Mouse (Mus musculus) macrophage (primary cell): ENCODE data around the gene Ugt1a1. TPM values are rescaled to one million over a fixed set of nuclear protein-coding genes. Genes with fewer than 3 reads are reported as not detected.

Source experiments
- H3K27ac ChIP-seq: fragments of 350-480 bp; formaldehyde crosslinking; 2 replicates; pipeline ENCODE4 v1.9.0; 2021
- H3K36me3 ChIP-seq: fragments of 350-480 bp; formaldehyde crosslinking; 2 replicates; pipeline ENCODE4 v1.9.0; 2021; ENCODE audit errors: inconsistent target
- H3K4me3 ChIP-seq: fragments of 350-480 bp; formaldehyde crosslinking; 2 replicates; pipeline ENCODE4 v1.9.0; 2021; ENCODE audit errors: inconsistent target
- H3K79me2 ChIP-seq: fragments of 350-480 bp; formaldehyde crosslinking; 2 replicates; pipeline ENCODE4 v1.9.0; 2021; ENCODE audit errors: inconsistent target
- WGBS: methylation state at CpG from one replicate; pipeline ENCODE4 v1.1.7; 2026; ENCODE audit warnings: inconsistent platforms; ENCODE audit not compliant: missing documents; 5-methylcytosine and 5-hydroxymethylcytosine counted together
- polyA plus RNA-seq: library from polyadenylated mRNA; stranded (reverse); fragments of 250-400 nt; gene quantifications from 3 replicates; pipeline ENCODE4 v1.2.4, GENCODE M21; 2018; ENCODE audit warnings: inconsistent platforms

Ugt1a1 gene
- polyA plus RNA-seq, 1 experiment from 2014 or later: not detected

DNA sequence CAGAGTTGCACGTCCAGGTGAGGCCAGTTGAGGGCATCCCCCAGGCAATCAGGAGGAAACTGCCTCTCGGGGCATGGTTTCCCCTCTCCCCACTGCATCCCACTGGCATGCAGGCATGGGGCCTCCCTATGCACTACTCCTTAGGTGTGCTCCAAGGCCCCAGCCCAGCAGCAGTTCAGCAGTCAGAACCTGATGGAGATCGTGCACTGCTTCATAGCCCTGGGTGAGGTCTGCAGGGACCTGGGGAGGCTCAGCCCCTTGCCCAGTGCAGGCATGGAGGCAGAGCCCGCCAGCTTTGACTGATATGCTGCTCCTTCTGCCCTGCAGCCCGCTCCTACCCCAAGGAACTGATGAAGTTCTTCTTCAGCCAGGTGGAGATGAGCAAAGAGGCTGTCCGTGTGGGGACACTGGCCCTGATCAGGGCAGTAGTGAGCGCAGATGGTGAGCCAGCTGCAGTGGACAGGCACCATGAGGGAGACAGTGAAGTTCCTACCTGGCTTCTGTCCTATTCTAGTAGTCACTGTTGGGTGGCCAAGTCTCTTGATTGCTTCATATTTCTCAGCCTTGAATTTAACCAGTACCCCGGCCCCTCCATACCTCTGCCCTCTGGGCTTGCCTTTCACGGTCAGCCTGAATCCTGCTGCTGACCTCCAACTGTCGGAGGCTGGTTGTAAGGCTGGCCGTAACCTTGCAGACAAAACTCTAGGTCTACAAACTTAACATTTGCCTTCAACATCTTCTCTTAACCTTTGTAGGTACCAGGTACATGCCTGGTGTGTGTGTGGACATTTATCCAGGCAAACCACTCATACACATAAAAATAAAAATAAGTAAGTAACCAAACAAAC is 23.5 kb downstream of the Ugt1a1 start:
- no peaks in the 10 kb centered on the region for H3K79me2 ChIP-seq
- H3K4me3 ChIP-seq: no peak overlapping the region
- no peaks in the 10 kb centered on the region for H3K36me3 ChIP-seq
- no peak overlapping the region for H3K27ac ChIP-seq
- 64% methylated on average over 11 of the region's 11 CpGs for WGBS

DNA sequence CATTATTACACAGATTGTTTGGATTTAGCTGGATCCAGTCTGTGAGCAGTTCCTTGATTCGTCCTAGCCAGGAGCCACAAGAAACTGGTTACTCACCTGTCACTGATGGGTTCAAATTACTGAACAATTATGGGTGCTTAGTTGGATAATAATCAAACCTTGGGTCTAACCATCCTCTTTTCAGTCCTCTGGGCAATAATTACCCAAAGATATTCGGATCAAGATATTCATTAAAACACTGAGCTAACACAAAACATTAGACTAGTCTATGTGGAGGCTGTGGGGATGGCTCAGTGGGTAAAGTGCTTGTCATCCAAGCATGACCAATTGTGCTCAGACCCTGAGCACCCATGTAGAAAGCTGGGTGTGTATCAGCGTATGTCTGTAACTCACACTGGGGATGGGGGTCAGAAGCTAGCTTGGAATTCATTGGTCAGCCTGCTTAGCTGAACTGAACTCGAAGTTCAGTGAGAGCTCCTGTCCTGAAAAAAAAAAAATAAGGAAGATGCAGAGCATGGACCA is 24.2 kb downstream of the Ugt1a1 start:
- no peaks in the 10 kb centered on the region for H3K79me2 ChIP-seq
- 66% methylated on average over 4 of the region's 4 CpGs for WGBS

DNA sequence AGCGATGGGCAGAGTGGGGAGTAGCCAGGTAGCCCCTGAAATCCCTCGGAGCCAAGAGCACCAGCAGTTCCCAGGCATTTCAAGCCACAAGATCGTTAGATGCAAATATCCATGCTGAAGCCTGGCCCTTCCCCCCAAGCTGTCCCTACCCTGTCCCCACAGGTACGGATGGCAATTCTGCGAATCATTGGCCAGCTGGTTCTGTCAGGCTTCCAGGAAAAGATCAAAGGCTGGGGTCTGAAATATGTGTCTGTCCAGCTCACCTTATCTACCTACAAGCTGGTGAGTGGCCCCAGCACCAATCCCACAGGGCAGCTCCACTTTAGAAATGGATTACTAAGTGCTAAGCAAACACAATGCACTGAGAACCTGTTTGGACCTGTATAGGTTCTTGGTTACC is 25.6 kb downstream of the Ugt1a1 start:
- Histone ChIP-seq H3K4me3 (no peak overlapping the region), H3K79me2 (no peaks in the 10 kb centered on the region), H3K36me3 (no peaks in the 10 kb centered on the region), H3K27ac (no peak overlapping the region)
- 78% methylated on average over 5 of the region's 5 CpGs for WGBS

More for the DNA sequence above, 24.2 kb downstream of the Ugt1a1 start:
- H3K36me3 ChIP-seq: no peaks in the 10 kb centered on the region
- no peak overlapping the region for H3K27ac ChIP-seq
- H3K4me3 ChIP-seq: no peak overlapping the region

DNA sequence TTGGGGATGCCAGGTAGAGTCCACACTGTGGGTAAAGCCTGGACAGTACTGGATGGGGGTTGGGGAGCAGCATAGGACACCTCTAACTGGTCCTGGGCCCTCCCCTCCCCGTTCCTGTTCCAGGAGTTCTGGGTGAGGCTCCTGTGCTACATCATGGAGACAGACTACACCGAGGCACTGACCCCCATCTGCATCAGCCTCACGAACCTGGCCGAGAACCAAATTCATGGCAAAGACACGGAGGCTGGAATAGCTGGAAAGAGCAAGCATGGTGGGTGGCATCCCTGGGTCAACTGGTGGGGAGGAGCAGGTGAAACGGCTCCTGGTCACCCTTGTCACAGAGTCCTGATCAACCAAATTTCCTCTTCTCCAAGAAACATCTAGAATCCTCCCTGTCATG is 27.0 kb downstream of the Ugt1a1 start:
- Histone ChIP-seq H3K79me2 (no peaks in the 10 kb centered on the region), H3K36me3 (no peaks in the 10 kb centered on the region), H3K4me3 (no peak overlapping the region), H3K27ac (no peak overlapping the region)
- WGBS: 80% methylated on average over 6 of the region's 6 CpGs

DNA sequence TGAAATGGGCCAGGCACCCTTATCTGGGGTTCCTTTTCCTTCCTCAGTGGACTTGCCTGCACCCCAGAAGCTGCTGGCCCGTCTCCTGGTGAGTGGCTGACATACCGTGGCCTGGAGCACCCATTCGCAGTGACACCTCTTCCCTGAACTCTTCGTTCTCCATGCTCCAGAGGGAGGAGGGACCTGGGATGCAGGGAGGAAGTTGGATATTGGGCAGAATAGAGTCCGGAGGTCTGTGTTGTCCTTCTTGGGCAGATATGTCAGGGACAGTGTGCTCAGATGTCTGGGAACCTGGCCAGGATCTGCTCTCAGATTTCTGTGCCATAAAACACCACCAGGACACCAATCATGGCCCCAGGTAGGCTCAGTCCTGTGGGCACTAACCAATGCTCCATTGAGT is 28.3 kb downstream of the Ugt1a1 start:
- H3K36me3 ChIP-seq: no peaks in the 10 kb centered on the region
- no peaks in the 10 kb centered on the region for H3K79me2 ChIP-seq
- no peak overlapping the region for H3K4me3 ChIP-seq
- H3K27ac ChIP-seq: no peak overlapping the region
- WGBS: 73% methylated on average over 5 of the region's 5 CpGs

DNA sequence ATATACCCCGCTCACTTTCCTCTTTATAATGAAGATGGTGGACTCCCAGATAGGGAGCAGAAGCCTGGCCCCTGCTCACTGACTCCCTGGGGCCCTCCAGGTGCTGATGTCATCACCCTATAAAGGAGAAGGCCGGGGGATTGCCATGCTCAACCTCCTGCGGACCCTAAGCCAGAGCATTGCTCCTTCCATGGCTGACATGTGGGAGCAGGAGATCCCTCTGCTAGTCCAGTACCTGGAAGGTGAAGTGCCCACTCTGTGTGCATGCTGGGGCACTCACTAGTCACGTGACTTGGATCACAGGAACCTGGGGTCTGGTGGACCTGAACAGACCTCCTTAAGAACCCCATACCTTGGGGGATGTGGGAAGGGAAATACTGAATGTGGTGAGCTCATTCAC is 28.8 kb downstream of the Ugt1a1 start:
- Histone ChIP-seq H3K27ac (no peak overlapping the region), H3K36me3 (no peaks in the 10 kb centered on the region), H3K79me2 (no peaks in the 10 kb centered on the region), H3K4me3 (no peak overlapping the region)
- 75% methylated on average over 4 of the region's 4 CpGs for WGBS

DNA sequence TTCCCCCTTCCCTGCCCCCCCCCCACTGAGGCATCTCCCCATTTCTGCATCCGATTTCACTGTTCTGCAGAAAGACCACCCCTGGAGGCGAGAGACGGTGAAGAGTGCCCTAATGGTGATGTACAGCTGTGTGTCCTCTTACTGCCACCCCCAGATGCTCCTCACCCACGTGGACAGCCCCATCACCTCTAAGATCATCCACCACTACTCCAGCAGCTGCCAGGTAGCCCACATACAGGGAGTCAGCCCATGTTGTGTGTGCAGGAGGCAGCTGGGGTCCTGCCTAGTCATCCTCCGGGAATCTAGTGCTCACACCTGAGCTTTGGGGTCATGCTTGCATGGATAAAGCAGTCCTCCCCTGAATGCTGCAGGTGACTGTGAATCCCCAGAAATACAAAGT is 32.1 kb downstream of the Ugt1a1 start:
- Histone ChIP-seq H3K36me3 (no peaks in the 10 kb centered on the region), H3K4me3 (no peak overlapping the region), H3K79me2 (no peaks in the 10 kb centered on the region), H3K27ac (no peak overlapping the region)
- 66% methylated on average over 5 of the region's 5 CpGs for WGBS

DNA sequence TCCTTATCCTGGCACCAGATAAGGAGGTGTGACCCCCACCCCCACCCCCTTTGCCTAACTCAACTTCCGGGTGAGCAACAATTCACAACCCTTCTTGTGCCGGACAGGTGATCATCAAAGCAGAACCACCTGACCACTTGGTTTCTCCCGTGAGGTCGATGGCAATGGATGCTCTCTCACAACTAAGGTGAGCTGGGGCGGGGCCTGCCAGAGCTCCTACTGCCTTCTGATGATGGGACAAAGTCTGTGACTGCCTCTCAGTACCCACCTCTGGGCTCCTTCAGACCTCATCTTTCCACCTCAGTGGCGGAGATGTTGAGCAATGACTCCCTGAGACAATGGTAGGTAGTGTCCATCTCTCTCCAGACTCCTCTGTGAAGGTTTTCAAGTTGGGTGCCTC is 34.1 kb downstream of the Ugt1a1 start:
- H3K27ac ChIP-seq: no peak overlapping the region
- H3K79me2 ChIP-seq: no peaks in the 10 kb centered on the region
- WGBS: 79% methylated on average over 6 of the region's 6 CpGs
- H3K36me3 ChIP-seq: no peaks in the 10 kb centered on the region
- H3K4me3 ChIP-seq: no peak overlapping the region

DNA sequence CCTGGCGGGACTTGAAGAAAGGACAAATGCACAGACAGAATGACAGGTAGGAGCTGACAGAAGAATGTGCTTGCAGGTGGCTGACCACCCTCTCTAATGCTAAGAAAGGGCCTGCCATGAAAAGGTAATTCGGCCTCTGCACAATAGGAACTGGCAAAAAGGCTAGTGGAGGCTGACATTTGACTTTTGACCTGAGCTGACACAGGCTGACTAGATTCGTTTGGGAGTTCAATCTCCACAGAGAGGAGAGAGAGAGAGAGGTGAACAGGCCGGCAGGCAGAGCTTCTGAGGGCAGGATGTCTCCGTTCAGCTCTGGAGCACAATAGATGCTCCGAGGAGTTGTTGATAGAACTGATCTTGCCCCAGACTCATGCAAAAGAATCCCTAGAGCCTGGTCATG is 34.6 kb downstream of the Ugt1a1 start:
- no peak overlapping the region for H3K27ac ChIP-seq
- no peaks in the 10 kb centered on the region for H3K36me3 ChIP-seq
- H3K4me3 ChIP-seq: no peak overlapping the region
- no peaks in the 10 kb centered on the region for H3K79me2 ChIP-seq
- WGBS: 53% methylated on average over 6 of the region's 6 CpGs

DNA sequence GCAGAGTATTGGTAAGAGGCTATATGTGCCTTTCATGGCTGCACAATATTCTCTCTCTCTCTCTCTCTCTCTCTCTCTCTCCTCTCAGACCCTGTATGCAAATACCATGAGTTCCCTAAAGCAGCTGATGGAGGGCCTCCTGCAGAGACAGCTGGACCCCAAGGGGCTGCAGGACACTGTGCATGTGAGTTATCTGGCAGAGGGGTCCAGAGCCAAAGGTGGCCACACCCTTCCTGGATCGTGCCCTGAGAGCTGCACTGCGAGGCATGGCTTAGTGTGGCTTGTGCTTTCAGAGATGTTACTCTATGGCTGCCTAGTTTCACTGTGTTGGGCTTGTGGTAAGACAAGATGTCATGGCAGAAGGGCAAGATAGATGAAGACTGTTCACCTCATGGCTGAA is 35.9 kb downstream of the Ugt1a1 start:
- WGBS: 52% methylated on average over 2 of the region's 2 CpGs
- Histone ChIP-seq H3K27ac (no peak overlapping the region), H3K4me3 (no peak overlapping the region)

DNA sequence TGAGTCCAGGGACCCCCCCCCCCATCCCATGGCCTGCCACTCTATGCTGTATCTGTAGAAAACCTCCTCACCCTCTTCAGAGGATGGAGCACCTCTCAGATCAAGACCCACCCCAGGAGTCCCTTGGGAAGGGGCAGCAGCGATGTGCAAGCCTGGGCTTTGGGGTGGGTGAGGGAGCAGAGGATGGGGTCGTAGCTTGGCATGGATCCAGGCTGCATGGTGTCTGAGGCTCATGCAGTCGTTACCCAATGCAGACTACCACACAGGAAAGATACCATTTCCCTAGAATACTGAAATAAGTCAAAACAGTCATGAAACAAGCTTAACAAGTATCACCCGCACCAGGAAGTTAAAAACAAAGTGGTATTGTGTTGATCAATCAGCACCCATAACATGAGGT is 36.9 kb downstream of the Ugt1a1 start:
- Histone ChIP-seq H3K79me2 (no peaks in the 10 kb centered on the region), H3K27ac (no peak overlapping the region), H3K4me3 (no peak overlapping the region), H3K36me3 (no peaks in the 10 kb centered on the region)
- 54% methylated on average over 4 of the region's 4 CpGs for WGBS

More for the DNA sequence above, 35.9 kb downstream of the Ugt1a1 start:
- H3K79me2 ChIP-seq: no peaks in the 10 kb centered on the region
- H3K36me3 ChIP-seq: no peaks in the 10 kb centered on the region

DNA sequence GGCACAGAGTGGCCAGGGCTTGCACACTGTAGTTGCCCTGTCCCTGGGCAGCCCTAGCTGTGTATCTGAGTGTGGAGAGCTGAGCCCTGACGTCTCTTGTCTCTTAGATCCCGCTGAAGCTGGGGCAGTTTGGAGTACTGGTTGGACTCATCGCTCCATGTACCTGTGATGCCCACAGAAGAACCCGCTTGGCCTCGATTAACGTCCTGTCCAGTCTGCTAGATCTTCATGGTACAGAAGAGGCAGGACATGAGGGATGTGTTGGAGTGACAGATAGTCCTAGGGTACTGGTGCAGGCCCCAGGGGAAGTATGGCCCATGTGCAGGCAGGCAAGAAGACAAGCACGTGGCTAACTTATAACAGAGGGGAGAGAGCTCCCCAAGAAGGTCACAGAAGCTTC is 37.8 kb downstream of the Ugt1a1 start:
- no peaks in the 10 kb centered on the region for H3K79me2 ChIP-seq
- H3K36me3 ChIP-seq: no peaks in the 10 kb centered on the region
- 83% methylated on average over 7 of the region's 7 CpGs for WGBS
- H3K4me3 ChIP-seq: no peak overlapping the region
- H3K27ac ChIP-seq: no peak overlapping the region

DNA sequence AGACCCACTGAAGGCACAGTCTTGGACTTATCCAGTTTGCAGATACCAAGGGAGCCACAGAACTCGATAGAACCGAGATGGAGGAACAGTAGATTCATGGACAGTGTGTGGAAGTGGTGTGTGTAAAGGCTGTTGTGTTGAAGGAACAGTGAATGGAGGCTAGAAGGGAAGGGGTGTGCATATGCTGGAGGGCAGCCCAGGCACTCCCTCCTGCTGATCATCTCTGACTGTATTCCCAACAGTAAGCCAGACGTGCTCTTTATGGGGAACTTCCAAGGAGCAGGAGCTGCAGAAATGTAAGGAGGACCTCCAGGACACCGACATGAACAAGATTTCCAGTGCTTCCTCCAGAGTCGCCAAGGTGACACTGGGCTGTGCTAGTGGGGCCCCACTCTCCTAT is 38.3 kb downstream of the Ugt1a1 start:
- H3K4me3 ChIP-seq: no peak overlapping the region
- 89% methylated on average over 5 of the region's 5 CpGs for WGBS
- H3K79me2 ChIP-seq: no peaks in the 10 kb centered on the region

DNA sequence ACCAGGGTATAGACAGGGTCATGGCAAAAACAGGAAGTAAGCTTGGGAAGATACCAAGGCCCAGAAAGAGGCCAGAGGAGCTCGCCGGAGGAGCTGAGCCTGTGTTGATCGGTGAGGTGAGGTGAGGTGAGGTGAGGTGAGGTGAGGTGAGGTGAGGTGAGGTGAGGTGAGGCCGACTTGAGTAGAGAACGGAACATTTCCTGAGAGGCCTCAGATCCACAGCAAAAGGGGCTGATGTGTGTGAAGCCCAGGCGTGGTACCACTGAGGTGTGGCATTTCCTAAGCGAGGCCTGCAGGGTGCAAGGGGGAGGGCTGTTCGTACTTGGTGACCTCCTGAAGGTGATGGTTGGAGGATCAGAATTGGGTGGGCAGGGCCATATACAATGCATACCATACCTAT is 41.3 kb downstream of the Ugt1a1 start:
- H3K79me2 ChIP-seq: no peaks in the 10 kb centered on the region
- 61% methylated on average over 8 of the region's 8 CpGs for WGBS
- no peak overlapping the region for H3K27ac ChIP-seq
- H3K36me3 ChIP-seq: no peaks in the 10 kb centered on the region
- no peak overlapping the region for H3K4me3 ChIP-seq

More for the DNA sequence above, 38.3 kb downstream of the Ugt1a1 start:
- Histone ChIP-seq H3K36me3 (no peaks in the 10 kb centered on the region), H3K27ac (no peak overlapping the region)

DNA sequence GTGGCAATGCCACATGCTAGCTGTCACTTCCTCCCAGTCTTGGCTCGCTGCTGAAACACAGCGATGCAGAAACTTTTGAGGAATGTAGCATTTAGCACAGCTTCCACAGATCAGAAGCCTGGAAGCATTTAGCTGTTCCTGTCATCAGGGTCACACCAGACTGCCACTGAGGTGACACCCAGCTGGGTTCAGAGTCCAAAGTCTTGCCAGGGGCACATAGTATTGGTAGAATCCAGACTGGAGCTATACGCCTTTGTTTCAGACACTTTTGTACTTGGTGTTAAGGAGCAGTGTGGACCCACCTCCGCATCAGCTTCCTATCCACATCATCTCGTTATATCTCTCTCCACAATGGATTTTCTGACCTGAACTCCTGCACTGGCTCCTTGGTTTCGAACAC is 41.8 kb downstream of the Ugt1a1 start:
- Histone ChIP-seq H3K27ac (no peak overlapping the region), H3K79me2 (no peaks in the 10 kb centered on the region), H3K36me3 (no peaks in the 10 kb centered on the region), H3K4me3 (no peak overlapping the region)
- WGBS: 76% methylated on average over 6 of the region's 6 CpGs
